8 mouse cellular contexts compared by ENCODE assay signal in the genomic region with DNA sequence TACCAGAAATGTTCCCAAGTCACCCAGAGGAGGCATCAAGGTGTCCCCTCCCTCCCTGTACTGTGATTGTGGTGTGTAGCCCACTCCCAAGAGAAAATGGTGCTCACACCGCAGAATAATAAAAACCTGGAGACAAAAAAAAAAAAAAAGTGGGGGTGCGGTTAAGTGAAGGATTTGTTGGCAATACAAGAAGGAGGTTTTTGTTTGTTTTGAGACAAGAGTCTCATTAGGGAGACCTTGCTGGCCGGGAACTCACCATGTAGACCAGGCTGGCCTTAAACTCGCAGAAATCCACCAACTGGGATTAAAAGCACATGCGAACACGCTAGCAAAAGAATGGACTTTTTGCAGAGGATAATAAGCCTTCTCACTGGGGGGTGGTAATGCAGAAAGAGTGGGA. TPM values are rescaled to one million over a fixed set of nuclear protein-coding genes. Genes with fewer than 3 reads are reported as not detected.
DNase-seq lines count a peak whose midpoint lies in the region; ATAC-seq and TF ChIP-seq lines count a peak whose summit lies in the region.

A gene (plus strand): TSS at position 301 of the 400 bp plus-strand sequence.

- H3K27me3 ChIP-seq in hindbrain, embryonic 11.5 days (ENCODE audit: control insufficient read depth, insufficient read depth, low read length) = peaks cover 34% of the 10 kb centered on the region
- peaks cover 83% of the 10 kb centered on the region for H3K27me3 ChIP-seq in midbrain, embryonic 10.5 days (ENCODE audit: low read depth, poor library complexity, severe bottlenecking)

- no peaks in the 10 kb centered on the region for H3K36me3 ChIP-seq in hindbrain, embryonic 11.5 days (ENCODE audit: control insufficient read depth, insufficient read depth, low read length)
- H3K36me3 ChIP-seq in midbrain, embryonic 10.5 days = no peaks in the 10 kb centered on the region; the same call in 1 of the 2 replicates

- H3K9ac ChIP-seq in hindbrain, embryonic 11.5 days (ENCODE audit: low read depth, low read length) = peak within 1 kb of the TSS; percentile 12; the same call in 1 of the 2 replicates

- H3K4me1 ChIP-seq in bone marrow macrophage, adult 2 months (ENCODE audit: control insufficient read depth, insufficient read depth, low read length) = peaks cover 6% of the 10 kb centered on the region
- H3K4me1 ChIP-seq in hindbrain, embryonic 11.5 days (replicated peaks; ENCODE audit: control insufficient read depth, insufficient read depth, low read length) = no peaks in the 10 kb centered on the region; the same call in 1 of the 2 replicates
- H3K4me1 ChIP-seq in midbrain, embryonic 10.5 days = peaks cover 28% of the 10 kb centered on the region

- H3K4me2 ChIP-seq in hindbrain, embryonic 11.5 days (replicated peaks; ENCODE audit: low read depth, low read length) = peak within 1 kb of the TSS; percentile 85

- no peak for TF ChIP-seq POLR2A in bone marrow macrophage, adult 2 months (IDR thresholded peaks at IDR 0.05; ENCODE audit: borderline replicate concordance, low read depth, low read length)

- H3K27ac ChIP-seq in bone marrow macrophage, adult 2 months (ENCODE audit: insufficient read depth, low read depth, low read length) = no peak within 1 kb of the TSS
- no peak within 1 kb of the TSS for H3K27ac ChIP-seq in hindbrain, embryonic 11.5 days (ENCODE audit: low read depth, low read length)
- H3K27ac ChIP-seq in midbrain, embryonic 10.5 days (replicated peaks) = peak within 1 kb of the TSS; percentile 76

- ATAC-seq in hindbrain, embryonic 11.5 days (ENCODE audit: low FRiP score) = no peak

- no peak for TF ChIP-seq CTCF in bone marrow macrophage, adult 2 months (IDR thresholded peaks at IDR 0.05; ENCODE audit: low read depth, low read length)

- H3K9me3 ChIP-seq in hindbrain, embryonic 11.5 days (ENCODE audit: control insufficient read depth, low read length) = no peaks in the 10 kb centered on the region
- no peaks in the 10 kb centered on the region for H3K9me3 ChIP-seq in midbrain, embryonic 10.5 days (replicated peaks)

- peak; percentile 2 for DNase-seq in kidney, adult 18-20 months
- no peak for DNase-seq in kidney, postnatal 14 days
- no peak for DNase-seq in hindbrain, embryonic 11.5 days (ENCODE audit: low spot score)
- no peak for DNase-seq in midbrain, embryonic 10.5 days (ENCODE audit: low spot score)
- no peak for DNase-seq in yolk sac, embryonic 10.5 days (ENCODE audit: low spot score)
- no peak for DNase-seq in gastrocnemius, postnatal 36 days
- DNase-seq in right cerebral cortex, postnatal 25 days = no peak

- peak within 1 kb of the TSS; percentile 56 for H3K4me3 ChIP-seq in bone marrow macrophage, adult 2 months (ENCODE audit: insufficient read depth, low read length)
- H3K4me3 ChIP-seq in hindbrain, embryonic 11.5 days (ENCODE audit: low read depth, low read length) = peak within 1 kb of the TSS; percentile 55
- H3K4me3 ChIP-seq in midbrain, embryonic 10.5 days = peak within 1 kb of the TSS; percentile 72

- 26% methylated on average over 6 of the region's 6 CpGs for WGBS in hindbrain, embryonic 11.5 days
- 25% methylated on average over 6 of the region's 6 CpGs for WGBS in midbrain, embryonic 10.5 days

- intact Hi-C loops in gastrocnemius, postnatal 36 days (cut with DNase I) = no loop called here

RNA-seq across cellular contexts. Expression of the gene that starts here (rescaled TPM):
- polyA plus RNA-seq in bone marrow macrophage, adult 2 months (2012; ENCODE audit: insufficient read depth, insufficient read length, missing spikeins) = 0.21 TPM in 1 of 2 replicates, not detected in the other
- polyA plus RNA-seq in hindbrain, embryonic 11.5 days (2014; fragmentation: Nextera tagmentation; extraction: Ambion mirVana) = 2.8 and 2.9 TPM in 2 replicates
- 3.7 and 4.2 TPM in 2 replicates for polyA plus RNA-seq in midbrain, embryonic 10.5 days (2016; fragmentation: Nextera tagmentation; extraction: Ambion mirVana)
- not detected for total RNA-seq in gastrocnemius, postnatal 36 days (2021)
